Mouse (Mus musculus) ES-E14 (cell line): ENCODE data around the gene Gm7347. TPM values are rescaled to one million over a fixed set of nuclear protein-coding genes. Genes with fewer than 3 reads are reported as not detected.
A peak's percentile ranks its signal among the peaks of the same experiment; 100 is the strongest.
"Not testable (repeated sequence)": the region's sequence is repeated elsewhere in the genome, so short reads cannot be mapped to it uniquely, and the experiment has no call there.

Experiments used
- DNase-seq: peaks from one replicate; pipeline ENCODE4 v3.0.0-alpha.2; 2013; ENCODE audit warnings: low read depth, low spot score
- H3K27ac ChIP-seq: 2 replicates; pipeline ENCODE4 v1.5.1; 2012; ENCODE audit warnings: low read depth, mild to moderate bottlenecking, low read length, moderate library complexity, mixed read lengths; ENCODE audit not compliant: poor library complexity, insufficient read depth, severe bottlenecking
- H3K36me3 ChIP-seq: 2 replicates; pipeline ENCODE4 v1.6.1; 2012; ENCODE audit warnings: mild to moderate bottlenecking, low read length, moderate library complexity, mixed read lengths; ENCODE audit not compliant: control insufficient read depth, poor library complexity, insufficient read depth, severe bottlenecking
- H3K4me1 ChIP-seq, 2 experiments: fragments of 150-350 bp in 1 of 2; sonication (generic) in 1 of 2; 2 replicates each; pipeline ENCODE4 v1.6.1; 2012; ENCODE audit warnings: low read length in 2 of 2, mild to moderate bottlenecking in 1 of 2, mixed read lengths in 1 of 2; ENCODE audit not compliant: control insufficient read depth in 2 of 2, insufficient read depth in 2 of 2, poor library complexity in 1 of 2
- H3K4me3 ChIP-seq, 2 experiments: fragments of 150-350 bp in 1 of 2; sonication (generic) in 1 of 2; 2 replicates each; pipeline ENCODE4 v1.5.1; 2012; ENCODE audit warnings: low read length in 2 of 2, low read depth in 1 of 2, mild to moderate bottlenecking in 1 of 2, mixed read lengths in 1 of 2; ENCODE audit not compliant: insufficient read depth in 1 of 2, poor library complexity in 1 of 2, severe bottlenecking in 1 of 2
- H3K9ac ChIP-seq: 2 replicates; pipeline ENCODE4 v1.6.1; 2012; ENCODE audit warnings: low read depth, mild to moderate bottlenecking, low read length, mixed read lengths; ENCODE audit not compliant: poor library complexity, insufficient read depth, severe bottlenecking
- H3K9me3 ChIP-seq: fragments of 150-350 bp; sonication (generic); 2 replicates; pipeline ENCODE4 v1.6.1; 2012; ENCODE audit warnings: low read depth, mild to moderate bottlenecking, low read length; ENCODE audit not compliant: control insufficient read depth, insufficient read depth
- HCFC1 ChIP-seq: IDR thresholded peaks from 2 replicates; pipeline ENCODE4 v1.6.1; 2012; ENCODE audit warnings: low read length, inconsistent platforms, borderline replicate concordance; ENCODE audit not compliant: insufficient read depth
- ZC3H11A ChIP-seq: IDR thresholded peaks from 2 replicates; pipeline ENCODE4 v1.6.1; 2012; ENCODE audit warnings: low read depth, mild to moderate bottlenecking, inconsistent platforms, low read length, borderline replicate concordance
- ZNF384 ChIP-seq: IDR thresholded peaks from 2 replicates; pipeline ENCODE4 v1.6.1; 2012; ENCODE audit warnings: low read depth, low read length, inconsistent platforms
- in situ Hi-C, 2 experiments: fragments of 600-800 bp; cut with MboI; formaldehyde crosslinking; loops; one replicate each; pipeline ENCODE4 v1.15.1; 2025; ENCODE audit warnings: low sequenced_read_pairs in 2 of 2, inconsistent platforms in 1 of 2; ENCODE audit not compliant: unreplicated experiment in 2 of 2
- total RNA-seq: library from RNA; depleted of rRNA; stranded (reverse); fragments of 300-350 nt; gene quantifications from 2 replicates; pipeline ENCODE4 v1.2.3, GENCODE M21; 2012; rRNA removed

Gene Gm7347
- total RNA-seq, result not detected in 2 replicates

GRCm38 (mm10) chr5:26058481-26058880 lies at the start of gene Gm7347:
TSS of gene Gm7347 (minus strand) at chr5:26058581.
- DNase-seq, H3K36me3 ChIP-seq, H3K4me3 ChIP-seq, H3K4me1 ChIP-seq, H3K9me3 ChIP-seq, H3K27ac ChIP-seq, in situ Hi-C loops, H3K9ac ChIP-seq: not testable (repeated sequence)

GRCm38 (mm10) chr5:26105262-26105661 lies 46.9 kb upstream of the Gm7347 start, which contains the start of gene 5031410I06Rik:
TSS of gene 5031410I06Rik (minus strand) at chr5:26105362.
- H3K9me3 ChIP-seq, H3K27ac ChIP-seq, H3K4me3 ChIP-seq: not testable (repeated sequence)

GRCm38 (mm10) chr5:26089191-26089590 lies 30.8 kb upstream of the Gm7347 start, which contains the start of gene Gm10471:
TSS of gene Gm10471 (minus strand) at chr5:26089291.
- H3K27ac ChIP-seq, H3K9me3 ChIP-seq, in situ Hi-C loops, DNase-seq, H3K36me3 ChIP-seq, H3K4me1 ChIP-seq, H3K9ac ChIP-seq, H3K4me3 ChIP-seq: not testable (repeated sequence)

More at GRCm38 (mm10) chr5:26105262-26105661, 46.9 kb upstream of the Gm7347 start, which contains the start of gene 5031410I06Rik:
- in situ Hi-C loops, H3K9ac ChIP-seq, H3K36me3 ChIP-seq, H3K4me1 ChIP-seq, DNase-seq: not testable (repeated sequence)

- H3K27ac ChIP-seq, H3K9ac ChIP-seq, H3K4me3 ChIP-seq, in situ Hi-C loops, H3K4me1 ChIP-seq, H3K9me3 ChIP-seq, H3K36me3 ChIP-seq: not testable (repeated sequence)
- DNase-seq, result peak; percentile 15
Observed at GRCm38 (mm10) chr5:26079023-26079422, 20.6 kb upstream of the Gm7347 start.

DNA sequence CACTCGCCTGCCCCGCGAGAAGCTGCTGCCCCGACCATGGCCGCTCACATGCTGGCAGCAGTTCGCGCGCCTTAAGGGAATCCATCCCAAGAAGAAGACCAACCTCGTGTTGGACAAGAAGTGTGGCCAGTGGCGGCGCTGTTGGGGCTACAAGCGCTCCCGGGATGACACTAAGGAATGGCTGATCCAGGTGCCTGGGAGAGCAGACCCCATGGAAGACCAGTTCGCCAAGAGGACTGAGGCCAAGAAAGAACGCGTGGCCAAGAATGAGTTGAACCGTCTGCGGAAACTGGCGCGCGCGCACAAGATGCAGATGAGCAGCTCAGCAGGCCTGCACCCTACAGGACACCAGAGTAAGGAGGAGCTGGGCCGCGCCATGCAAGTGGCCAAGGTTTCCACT lies 12.3 kb upstream of the Gm7347 start:
- in situ Hi-C loops, result no loop called here
- Histone ChIP-seq H3K9me3 (no peaks in the 10 kb centered on the region), H3K36me3 (no peaks in the 10 kb centered on the region), H3K9ac (peak overlapping the region; percentile 12), H3K4me3 (peak overlapping the region; percentile 16 to 48; a peak in 3 of 4 replicates), H3K27ac (no peak overlapping the region), H3K4me1 (peaks cover 0 to 3% of the 10 kb centered on the region in 2 experiments; a peak in 1 of 4 replicates)
- TF ChIP-seq ZNF384, result no peak
- TF ChIP-seq ZC3H11A, result no peak
- 0 out of 2 replicates have a peak, but pooled peaks have one; percentile 15 for TF ChIP-seq HCFC1
- DNase-seq, result peak; percentile 78

DNA sequence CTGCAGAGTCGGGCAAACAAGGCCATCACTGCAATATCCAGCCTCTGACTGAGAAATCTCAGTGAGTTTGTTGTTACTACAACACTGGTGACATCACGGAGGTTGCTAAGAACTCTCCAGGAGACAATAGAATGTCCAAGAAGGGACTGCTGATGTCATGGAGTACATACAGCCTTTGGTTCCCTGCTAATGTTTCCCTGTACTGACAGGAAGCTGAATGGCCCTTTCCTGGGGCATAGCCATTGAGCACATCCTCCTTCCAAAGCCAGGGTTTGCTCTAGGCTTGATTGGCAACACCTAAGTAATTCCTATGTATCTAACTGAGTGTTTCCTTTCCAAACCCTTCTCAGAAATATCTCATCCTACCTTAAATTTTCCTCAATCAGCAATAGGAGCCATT lies 18.9 kb downstream of the Gm7347 start, which contains the start of gene Speer4a:
Speer4a (minus strand) TSS at position 101 of the 400 bp plus-strand sequence.
- in situ Hi-C loops, H3K36me3 ChIP-seq, H3K9ac ChIP-seq, H3K4me1 ChIP-seq, H3K9me3 ChIP-seq, DNase-seq, H3K4me3 ChIP-seq, H3K27ac ChIP-seq: not testable (repeated sequence)

DNA sequence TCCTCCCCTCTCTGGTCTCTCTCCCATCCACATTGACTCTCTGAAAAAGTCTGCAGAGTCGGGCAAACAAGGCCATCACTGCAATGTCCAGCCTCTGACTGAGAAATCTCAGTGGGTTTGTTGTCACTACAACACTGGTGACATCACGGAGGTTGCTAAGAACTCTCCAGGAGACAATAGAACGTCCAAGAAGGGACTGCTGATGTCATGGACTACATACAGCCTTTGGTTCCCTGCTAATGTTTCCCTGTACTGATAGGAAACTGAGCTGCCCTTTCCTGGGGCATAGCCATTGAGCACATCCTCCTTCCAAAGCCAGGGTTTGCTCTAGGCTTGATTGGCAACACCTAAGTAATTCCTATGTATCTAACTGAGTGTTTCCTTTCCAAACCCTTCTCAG lies 35.6 kb downstream of the Gm7347 start, which contains the start of gene Gm5862:
Gm5862 (minus strand) TSS at position 101 of the 400 bp plus-strand sequence.
- H3K27ac ChIP-seq, H3K9ac ChIP-seq, in situ Hi-C loops, H3K4me3 ChIP-seq, H3K36me3 ChIP-seq, DNase-seq, H3K9me3 ChIP-seq, H3K4me1 ChIP-seq: not testable (repeated sequence)

DNA sequence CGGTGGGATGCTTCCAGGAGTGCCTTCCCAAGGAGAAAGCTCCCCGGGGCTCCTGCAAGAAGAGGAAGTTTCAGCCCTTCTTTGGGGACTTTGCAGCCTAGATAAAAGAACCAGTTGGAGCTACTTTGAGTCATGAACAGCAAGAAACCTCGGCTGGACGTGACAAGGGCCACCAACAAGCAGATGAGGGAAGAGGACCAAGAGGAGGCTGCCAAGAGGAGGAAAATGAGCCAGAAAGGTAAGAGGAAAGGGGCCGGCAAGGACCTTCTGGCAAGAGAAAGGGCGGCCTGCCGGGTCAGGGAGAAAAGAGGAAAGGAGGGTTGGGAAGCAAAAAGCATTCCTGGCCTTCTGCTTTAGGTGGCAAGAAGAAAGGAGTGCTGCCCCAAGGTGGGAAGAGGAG lies 50.7 kb downstream of the Gm7347 start:
- in situ Hi-C loops, H3K9me3 ChIP-seq, DNase-seq, H3K4me1 ChIP-seq, H3K27ac ChIP-seq, H3K36me3 ChIP-seq, H3K9ac ChIP-seq: not testable (repeated sequence)
- peak overlapping the region; percentile 32 to 40; a peak in 2 of 4 replicates for H3K4me3 ChIP-seq
